Mouse (Mus musculus) T-helper 2 cell (primary cell): ENCODE results near the gene Slc44a2.
"Not testable (repeated sequence)": the region's sequence is repeated elsewhere in the genome, so short reads cannot be mapped to it uniquely, and the experiment has no call there.

Experiments used
- in situ Hi-C: fragments of 300-600 bp; cut with MboI, MseI; formaldehyde crosslinking; loops from one replicate; pipeline ENCODE4 v1.15.1; 2025; ENCODE audit warnings: high pct_unique_total_duplicates

The Slc44a2 gene

GRCm38 (mm10) chr9:21299014-21299413 is 21.5 kb upstream of the Slc44a2 start:
- in situ Hi-C loops = no loop called here

GRCm38 (mm10) chr9:21305065-21305464 is 15.4 kb upstream of the Slc44a2 start:
- in situ Hi-C loops = no loop called here

GRCm38 (mm10) chr9:21309150-21309741 is 11.3 kb upstream of the Slc44a2 start:
- in situ Hi-C loops = no loop called here

- in situ Hi-C loops = no loop called here
These were observed 8.8 kb upstream of the Slc44a2 start for GRCm38 (mm10) chr9:21311695-21312094.

- in situ Hi-C loops = no loop called here
These were observed 8.4 kb upstream of the Slc44a2 start, which contains the start of gene Ap1m2 for GRCm38 (mm10) chr9:21312134-21312533. Gene Ap1m2 (minus strand): TSS chr9:21312337.

GRCm38 (mm10) chr9:21313394-21313793 is 7.1 kb upstream of the Slc44a2 start:
- in situ Hi-C loops = no loop called here

- in situ Hi-C loops = loop anchor here (5.0 kb wide), 1 partner anchor 38 kb away; no protein-coding TSS in a partner anchor
These were observed 5.9 kb upstream of the Slc44a2 start for GRCm38 (mm10) chr9:21314367-21315140.

- in situ Hi-C loops = loop anchor here (5.0 kb wide), 1 partner anchor 37 kb away; no protein-coding TSS in a partner anchor
These were observed 5.1 kb upstream of the Slc44a2 start for GRCm38 (mm10) chr9:21315421-21315820.

GRCm38 (mm10) chr9:21316696-21317095 is 3.8 kb upstream of the Slc44a2 start:
- in situ Hi-C loops = loop anchor here (5.0 kb wide), 1 partner anchor 36 kb away; no protein-coding TSS in a partner anchor

- in situ Hi-C loops = loop anchor here (5.0 kb wide), 1 partner anchor 34 kb away; no protein-coding TSS in a partner anchor
These were observed 1.7 kb upstream of the Slc44a2 start for GRCm38 (mm10) chr9:21318792-21319191.

GRCm38 (mm10) chr9:21319503-21319902 is 995 bp upstream of the Slc44a2 start:
- in situ Hi-C loops = loop anchor here (5.0 kb wide), 1 partner anchor 33 kb away; no protein-coding TSS in a partner anchor

GRCm38 (mm10) chr9:21320280-21320618 is 249 bp upstream of the Slc44a2 start:
- in situ Hi-C loops = no loop called here

GRCm38 (mm10) chr9:21321513-21321835 is 976 bp downstream of the Slc44a2 start:
- in situ Hi-C loops = no loop called here

GRCm38 (mm10) chr9:21322211-21322916 is 1.9 kb downstream of the Slc44a2 start:
- in situ Hi-C loops = no loop called here

- in situ Hi-C loops = not testable (repeated sequence)
These were observed 2.4 kb downstream of the Slc44a2 start for GRCm38 (mm10) chr9:21322917-21323297.

GRCm38 (mm10) chr9:21324269-21324668 is 3.8 kb downstream of the Slc44a2 start:
- in situ Hi-C loops = no loop called here

- in situ Hi-C loops = no loop called here
These were observed 7.1 kb downstream of the Slc44a2 start for GRCm38 (mm10) chr9:21327569-21327968.

- in situ Hi-C loops = no loop called here
These were observed 7.5 kb downstream of the Slc44a2 start for GRCm38 (mm10) chr9:21328041-21328440.

- in situ Hi-C loops = no loop called here
These were observed 8.5 kb downstream of the Slc44a2 start for GRCm38 (mm10) chr9:21329041-21329440.

GRCm38 (mm10) chr9:21329699-21330289 is 9.3 kb downstream of the Slc44a2 start:
- in situ Hi-C loops = no loop called here

- in situ Hi-C loops = no loop called here
These were observed 11.1 kb downstream of the Slc44a2 start for GRCm38 (mm10) chr9:21331365-21332140.
